Mouse (Mus musculus) neural tube, embryonic 11.5 days (tissue): Measurements from ENCODE around the gene Dus1l. TPM values are rescaled to one million over a fixed set of nuclear protein-coding genes. Genes with fewer than 3 reads are reported as not detected.
"Not testable (repeated sequence)": the region's sequence is repeated elsewhere in the genome, so short reads cannot be mapped to it uniquely, and the experiment has no call there.

ENCODE experiments used
- ATAC-seq: fragments of 200-750 bp; cut with Nextera tagmentation; 2 replicates; pipeline ENCODE4 v1.8.0; 2017; ENCODE audit warnings: moderate number of reproducible peaks, mild to moderate bottlenecking, moderate TSS enrichment, moderate library complexity; ENCODE audit not compliant: insufficient read depth, low FRiP score, low TSS enrichment
- DNase-seq: peaks from one replicate; pipeline ENCODE4 v3.0.0-alpha.2; 2015; ENCODE audit warnings: low spot score
- H3K27ac ChIP-seq: fragments of 300-500 bp; sonication (generic); 2 replicates; pipeline ENCODE4 v1.5.1; 2014; ENCODE audit warnings: low read depth, mild to moderate bottlenecking, low read length
- H3K27me3 ChIP-seq: fragments of 300-500 bp; sonication (generic); 2 replicates; pipeline ENCODE4 v1.6.1; 2014; ENCODE audit warnings: mild to moderate bottlenecking, low read length, mixed read lengths; ENCODE audit not compliant: control insufficient read depth, insufficient read depth
- H3K36me3 ChIP-seq: fragments of 300-500 bp; sonication (generic); 2 replicates; pipeline ENCODE4 v1.6.1; 2014; ENCODE audit warnings: mild to moderate bottlenecking, low read length, moderate library complexity, mixed read lengths; ENCODE audit not compliant: control insufficient read depth, insufficient read depth
- H3K4me1 ChIP-seq: fragments of 300-500 bp; sonication (generic); 2 replicates; pipeline ENCODE4 v1.6.1; 2014; ENCODE audit warnings: low read length, mixed read lengths; ENCODE audit not compliant: control insufficient read depth, insufficient read depth
- H3K4me2 ChIP-seq: fragments of 300-500 bp; sonication (generic); 2 replicates; pipeline ENCODE4 v1.6.1; 2014; ENCODE audit warnings: low read depth, mild to moderate bottlenecking, moderate library complexity
- H3K4me3 ChIP-seq: fragments of 300-500 bp; sonication (generic); 2 replicates; pipeline ENCODE4 v1.5.1; 2014; ENCODE audit warnings: low read depth, low read length
- H3K9ac ChIP-seq: fragments of 300-500 bp; sonication (generic); 2 replicates; pipeline ENCODE4 v1.6.1; 2014; ENCODE audit warnings: mild to moderate bottlenecking, low read length
- H3K9me3 ChIP-seq: fragments of 300-500 bp; sonication (generic); 2 replicates; pipeline ENCODE4 v1.6.1; 2016; ENCODE audit warnings: low read length; ENCODE audit not compliant: control insufficient read depth
- WGBS: fragments of 180-500 bp; shearing (Covaris S2); extraction: QIAGEN DNeasy Blood & Tissue Kit; methylation state at CpG from one replicate; pipeline ENCODE4 v1.1.7; 2014; 5-methylcytosine and 5-hydroxymethylcytosine counted together
- polyA plus RNA-seq: library from polyadenylated mRNA; unstranded; fragments of >200 nt; fragmentation: Nextera tagmentation; extraction: Ambion mirVana; gene quantifications from 2 replicates; pipeline ENCODE4 v1.2.1, GENCODE M21; 2014

Gene Dus1l
- polyA plus RNA-seq, 1 experiment from 2014 or later, result 84.7 TPM

DNA sequence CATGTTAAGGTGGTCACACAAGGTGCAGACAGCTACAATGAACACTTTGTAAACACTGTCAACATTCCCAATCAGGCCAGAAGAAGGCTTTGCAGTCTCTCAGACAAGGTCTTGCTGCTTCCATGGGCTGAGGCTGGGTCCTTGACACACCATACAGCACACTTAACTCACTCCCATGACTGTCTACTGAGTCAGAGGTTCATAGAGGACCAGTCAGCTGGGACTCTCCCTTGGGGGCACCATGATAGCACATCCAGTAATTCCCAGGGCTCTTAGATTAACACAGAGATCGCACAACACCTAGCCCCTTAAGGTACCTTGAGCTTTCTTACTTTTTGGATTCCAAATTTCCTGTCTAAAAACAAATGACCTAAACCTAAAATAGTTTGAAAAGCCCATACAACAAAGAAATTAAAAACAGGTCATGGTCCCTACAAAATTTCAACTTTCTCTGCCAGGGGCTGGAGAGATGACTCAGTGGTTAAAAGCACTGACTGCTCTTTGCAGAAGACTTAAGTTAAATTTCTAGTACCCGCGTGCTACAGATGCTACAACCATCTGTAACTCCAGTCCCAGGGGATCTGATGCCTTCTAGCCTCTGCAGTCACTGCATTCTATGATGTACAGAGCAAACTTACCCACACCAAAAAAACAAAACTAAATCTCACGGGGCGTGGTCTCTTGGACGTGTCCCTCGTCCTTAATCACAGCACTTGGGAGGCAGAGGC lies 22.6 kb downstream of the Dus1l start:
- 89% methylated on average over 7 of the region's 7 CpGs for WGBS
- H3K36me3 ChIP-seq, result no peaks in the 10 kb centered on the region
- H3K27me3 ChIP-seq, result no peaks in the 10 kb centered on the region
- no peak overlapping the region for H3K9ac ChIP-seq
- peak; percentile 7 for DNase-seq
- no peaks in the 10 kb centered on the region for H3K4me1 ChIP-seq
- H3K9me3 ChIP-seq, result no peaks in the 10 kb centered on the region
- H3K4me3 ChIP-seq, result no peak overlapping the region
- H3K27ac ChIP-seq, result no peak overlapping the region
- ATAC-seq, result no peak
- no peak overlapping the region for H3K4me2 ChIP-seq

DNA sequence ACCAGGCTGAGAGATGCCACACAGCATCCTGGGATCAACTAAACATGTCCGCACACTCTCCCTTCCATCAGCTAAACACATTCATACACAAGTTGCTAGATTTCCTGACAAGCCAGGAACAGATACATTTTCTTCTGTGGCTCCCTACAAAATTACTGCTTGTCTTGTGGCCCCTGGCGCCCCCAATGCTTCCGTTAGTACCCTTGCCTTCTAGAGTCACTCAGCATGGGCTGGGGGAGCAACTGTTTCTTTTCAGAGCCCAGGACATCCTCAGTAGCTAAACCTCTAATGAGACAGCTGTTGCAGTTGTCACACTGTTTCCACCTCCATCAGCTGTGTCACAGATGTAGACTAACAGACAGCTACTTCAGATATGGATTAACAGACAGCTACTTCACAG lies 23.5 kb downstream of the Dus1l start:
- Histone ChIP-seq H3K9me3 (no peaks in the 10 kb centered on the region), H3K9ac (no peak overlapping the region), H3K27ac (no peak overlapping the region), H3K4me3 (no peak overlapping the region), H3K27me3 (no peaks in the 10 kb centered on the region), H3K36me3 (no peaks in the 10 kb centered on the region), H3K4me1 (no peaks in the 10 kb centered on the region), H3K4me2 (no peak overlapping the region)
- ATAC-seq, result no peak
- WGBS, result 83% methylated on average over 3 of the region's 3 CpGs
- DNase-seq, result no peak

DNA sequence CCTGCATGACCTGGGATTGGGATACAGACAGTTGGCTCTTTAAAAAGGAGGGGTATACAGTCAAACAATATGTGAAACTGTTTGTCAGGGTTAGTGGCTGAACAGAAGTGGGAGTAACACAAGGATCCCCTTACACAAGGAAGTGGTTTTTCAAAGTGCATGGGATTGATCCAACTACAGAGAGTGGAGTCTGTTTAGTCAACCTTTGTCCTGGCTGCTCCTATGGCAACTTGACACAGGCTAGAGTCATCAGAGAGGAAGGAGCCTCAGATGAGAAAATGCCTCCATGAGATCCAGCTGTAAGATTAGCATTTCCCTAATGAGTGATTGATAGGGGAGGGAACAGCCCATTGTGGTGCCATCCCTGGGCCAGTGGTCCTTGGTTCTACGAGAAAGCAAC lies 28.0 kb downstream of the Dus1l start:
- Histone ChIP-seq H3K4me3 (no peak overlapping the region), H3K4me2 (no peak overlapping the region), H3K9me3 (no peaks in the 10 kb centered on the region), H3K27ac (no peak overlapping the region), H3K9ac (no peak overlapping the region), H3K27me3 (no peaks in the 10 kb centered on the region), H3K4me1 (no peaks in the 10 kb centered on the region), H3K36me3 (no peaks in the 10 kb centered on the region)
- 67% methylated on average over 1 of the region's 1 CpGs for WGBS
- DNase-seq (no peak), ATAC-seq (no peak)

DNA sequence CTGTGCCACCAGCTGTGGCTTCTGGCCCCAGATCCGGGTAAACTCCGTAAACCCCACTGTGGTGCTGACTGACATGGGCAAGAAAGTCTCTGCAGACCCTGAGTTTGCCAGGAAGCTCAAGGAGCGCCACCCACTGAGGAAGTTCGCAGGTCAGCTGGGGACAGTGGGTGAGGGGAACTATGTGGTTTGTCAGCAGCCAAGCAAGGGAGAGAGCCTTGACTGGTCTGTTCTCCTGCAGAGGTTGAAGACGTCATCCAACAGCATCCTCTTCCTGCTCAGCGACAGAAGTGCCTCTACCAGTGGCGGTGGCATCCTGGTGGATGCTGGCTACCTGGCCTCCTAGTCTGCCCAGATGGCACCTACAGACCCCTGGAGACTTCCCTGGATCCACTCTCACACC lies 29.2 kb downstream of the Dus1l start:
- not testable (repeated sequence) for H3K4me1 ChIP-seq, H3K36me3 ChIP-seq, H3K9ac ChIP-seq, H3K9me3 ChIP-seq, ATAC-seq, H3K4me2 ChIP-seq, DNase-seq, H3K27me3 ChIP-seq, H3K27ac ChIP-seq, H3K4me3 ChIP-seq
- 87% methylated on average over 3 of the region's 7 CpGs for WGBS

DNA sequence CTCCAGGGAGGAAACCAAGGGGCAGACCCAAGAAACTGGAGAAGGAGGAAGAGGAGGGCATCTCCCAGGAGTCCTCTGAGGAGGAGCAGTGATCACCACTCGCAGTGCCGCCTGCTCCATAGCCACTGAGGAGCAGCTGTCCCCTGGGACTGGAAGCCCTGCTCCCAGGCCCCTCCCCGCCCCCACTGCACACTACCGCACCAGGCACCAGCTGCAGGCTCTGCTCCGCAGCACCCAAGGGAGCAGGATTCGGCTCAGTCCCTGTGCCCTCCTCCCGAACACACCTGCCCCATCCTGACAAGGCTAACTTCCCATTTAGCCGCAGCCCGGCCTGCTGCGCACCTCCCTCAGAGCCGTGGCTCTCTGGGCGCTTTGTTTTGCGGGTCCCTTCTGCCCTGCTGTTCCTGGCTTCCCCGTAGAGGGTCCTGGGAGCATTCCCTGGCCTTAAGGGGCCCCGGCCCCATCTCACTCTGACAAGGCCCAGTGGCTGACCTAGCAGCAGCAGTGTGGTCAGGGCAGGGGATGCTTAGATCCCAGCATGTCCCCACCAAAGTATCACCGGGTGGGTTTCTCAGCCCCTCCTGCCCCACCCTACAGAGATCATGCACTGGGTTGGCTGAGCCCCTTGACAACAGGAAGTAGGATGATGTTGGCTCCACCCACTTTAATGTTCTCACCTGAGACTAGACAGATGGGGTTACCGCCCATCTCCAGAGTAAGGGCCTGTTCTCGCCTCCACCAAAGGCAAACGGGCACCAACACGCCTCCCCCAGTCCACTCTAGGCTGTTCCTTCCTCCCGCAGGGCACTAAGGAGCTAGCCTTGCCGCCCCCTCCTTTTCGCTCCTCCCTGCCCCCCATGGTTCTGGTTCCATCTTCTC lies 32.8 kb downstream of the Dus1l start:
- H3K9me3 ChIP-seq, H3K4me1 ChIP-seq, ATAC-seq, H3K4me3 ChIP-seq, DNase-seq, H3K27ac ChIP-seq, H3K4me2 ChIP-seq, H3K36me3 ChIP-seq, H3K9ac ChIP-seq, H3K27me3 ChIP-seq: not testable (repeated sequence)
- WGBS, result 9% methylated on average over 6 of the region's 23 CpGs

DNA sequence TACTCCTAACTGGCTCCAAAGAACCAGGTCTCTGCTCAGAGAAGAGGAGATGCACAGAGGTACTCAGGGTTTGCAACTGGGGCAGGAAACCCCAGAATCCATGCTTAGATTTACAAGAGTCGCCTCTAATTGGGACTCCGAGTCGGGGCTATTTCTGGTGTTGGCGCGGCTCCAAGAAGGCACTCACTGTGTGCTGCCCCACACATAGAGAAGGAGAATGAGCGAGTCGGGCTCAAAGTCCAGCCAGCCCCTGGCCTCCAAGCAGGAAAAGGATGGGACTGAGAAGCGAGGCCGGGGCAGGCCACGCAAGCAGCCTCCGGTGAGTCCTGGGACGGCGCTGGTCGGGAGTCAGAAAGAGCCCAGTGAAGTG lies 33.5 kb downstream of the Dus1l start, which contains the start of gene Hmga1b:
Hmga1b (plus strand) TSS at position 123 of the 370 bp plus-strand sequence.
- not testable (repeated sequence) for H3K4me3 ChIP-seq, ATAC-seq, DNase-seq, H3K27ac ChIP-seq, H3K4me2 ChIP-seq, H3K9me3 ChIP-seq, H3K9ac ChIP-seq, H3K27me3 ChIP-seq, H3K4me1 ChIP-seq, H3K36me3 ChIP-seq
- 31% methylated on average over 11 of the region's 14 CpGs for WGBS

DNA sequence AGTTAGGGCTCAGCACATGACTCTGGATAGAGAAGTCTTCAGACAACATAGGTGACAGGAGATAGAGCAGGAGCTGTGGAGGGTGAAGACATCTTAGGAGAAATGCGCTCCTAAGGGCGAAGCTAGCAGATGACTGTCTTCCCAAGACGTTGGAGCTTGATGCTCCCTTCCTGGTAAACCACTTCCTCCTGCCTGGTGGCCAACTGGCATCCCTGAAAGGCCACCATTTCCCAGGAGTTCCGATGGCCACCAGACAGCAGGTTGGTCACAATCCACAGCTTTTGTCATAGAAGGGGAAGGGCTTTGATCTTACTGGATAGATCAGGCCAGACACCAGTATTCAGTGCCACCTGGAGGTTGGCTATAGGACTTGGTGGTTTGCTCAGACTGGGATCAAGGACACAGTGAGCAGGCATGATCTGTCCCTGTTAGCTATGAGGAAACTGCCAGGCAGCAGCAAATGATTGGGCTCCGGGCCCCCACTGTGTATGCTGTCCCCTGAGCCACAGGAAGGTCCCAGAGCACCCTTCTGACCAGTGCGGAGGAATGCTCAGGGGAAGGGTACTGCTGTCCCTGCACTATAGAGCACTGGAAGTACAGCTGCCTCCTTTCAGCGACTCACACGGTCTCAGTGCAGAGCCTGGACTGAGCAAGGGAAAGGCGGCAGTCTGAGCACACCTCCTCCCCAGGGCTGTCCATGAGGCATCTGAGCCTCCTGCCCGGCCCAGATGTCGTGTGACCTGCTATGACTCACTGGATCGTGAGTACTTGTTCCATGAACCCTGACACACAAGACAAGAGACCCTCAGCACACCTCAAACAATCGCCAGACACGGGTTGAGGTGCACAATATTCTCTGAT lies 34.2 kb downstream of the Dus1l start:
- Histone ChIP-seq H3K4me3 (no peak overlapping the region), H3K9me3 (no peaks in the 10 kb centered on the region), H3K27ac (no peak overlapping the region), H3K4me2 (no peak overlapping the region), H3K9ac (no peak overlapping the region), H3K36me3 (no peaks in the 10 kb centered on the region), H3K4me1 (no peaks in the 10 kb centered on the region), H3K27me3 (peaks cover 6% of the 10 kb centered on the region; the same call in 1 of the 2 replicates)
- no peak for ATAC-seq
- WGBS, result 71% methylated on average over 14 of the region's 14 CpGs
- no peak for DNase-seq

DNA sequence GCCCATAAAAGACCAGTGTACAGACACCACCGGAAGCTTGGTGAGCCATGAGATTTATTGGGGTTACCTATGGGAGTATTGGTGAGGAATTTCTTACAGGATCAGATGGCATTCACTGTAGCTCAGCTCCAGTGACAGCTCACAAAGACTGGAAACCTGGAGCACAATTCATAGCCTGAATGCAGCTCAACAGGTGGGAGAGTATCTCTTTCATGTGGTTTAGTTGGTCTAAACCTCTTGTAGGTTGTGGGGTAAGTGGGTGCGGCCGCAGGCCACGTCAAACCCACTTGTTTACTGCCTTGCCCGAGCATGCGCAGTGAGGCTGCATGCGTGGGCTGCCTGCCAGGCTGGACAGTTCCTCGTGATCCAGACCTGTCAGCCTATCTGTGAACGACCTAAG lies 36.0 kb downstream of the Dus1l start:
- Histone ChIP-seq H3K4me2 (no peak overlapping the region), H3K9ac (no peak overlapping the region), H3K27ac (no peak overlapping the region), H3K27me3 (peaks cover 6% of the 10 kb centered on the region; the same call in 1 of the 2 replicates), H3K36me3 (no peaks in the 10 kb centered on the region), H3K4me1 (no peaks in the 10 kb centered on the region), H3K9me3 (no peaks in the 10 kb centered on the region), H3K4me3 (no peak overlapping the region)
- DNase-seq (no peak), ATAC-seq (no peak)
- WGBS, result 87% methylated on average over 9 of the region's 9 CpGs
